Mouse (Mus musculus) left cerebral cortex, adult 11 months (tissue): ENCODE data around the gene Pdia3.
"Not testable (repeated sequence)": the region's sequence is repeated elsewhere in the genome, so short reads cannot be mapped to it uniquely, and the experiment has no call there.

ENCODE experiments used
- DNase-seq: peaks from one replicate; pipeline ENCODE4 v3.0.0; 2022; ENCODE audit warnings: low spot score

Pdia3 gene

DNA sequence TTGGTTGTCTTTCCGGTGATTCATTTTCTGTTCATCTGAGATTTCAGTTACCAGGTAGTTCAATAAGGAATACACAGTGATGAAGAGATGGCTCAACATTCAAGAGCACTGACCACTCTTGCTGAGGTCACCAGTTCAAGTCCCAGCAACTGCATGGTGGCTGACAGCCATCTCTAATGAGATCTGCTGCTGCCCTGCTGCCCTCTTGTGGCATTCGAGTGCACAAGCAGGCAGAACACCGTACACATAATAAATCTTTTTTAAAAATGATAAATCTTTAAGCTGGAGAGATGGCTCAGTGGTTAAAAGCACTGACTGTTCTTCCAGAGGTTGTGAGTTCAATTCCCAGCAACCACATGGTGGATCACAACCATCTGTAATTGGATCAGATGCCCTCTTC, 66.9 kb downstream of the Pdia3 start:
- DNase-seq, result no peak

DNA sequence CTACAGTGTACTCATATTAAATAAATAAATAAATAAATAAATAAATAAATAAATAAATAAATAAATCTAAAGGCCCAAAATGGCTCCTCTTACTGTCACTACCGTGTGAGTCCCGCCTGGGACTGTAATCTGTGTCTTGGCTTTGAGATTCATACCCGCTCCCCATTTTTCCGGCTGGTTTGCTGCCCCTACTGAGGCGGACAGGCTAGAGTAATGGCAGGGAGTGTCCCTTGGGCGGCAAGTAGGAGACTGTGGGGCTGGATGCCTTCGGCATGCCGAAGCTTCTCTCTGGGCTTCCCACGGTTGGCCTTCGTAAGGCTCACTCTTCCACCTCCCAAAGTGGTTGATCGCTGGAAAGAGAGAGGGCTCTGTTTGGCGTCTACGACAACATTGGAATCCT, 67.3 kb downstream of the Pdia3 start:
- DNase-seq, result not testable (repeated sequence)

GRCm38 (mm10) chr2:121483576-121483975, 70.0 kb downstream of the Pdia3 start:
- no peak for DNase-seq

- DNase-seq, result not testable (repeated sequence)
These were observed 70.8 kb downstream of the Pdia3 start for GRCm38 (mm10) chr2:121484403-121484802.
